Mouse (Mus musculus): ENCODE measurements around the gene Cybrd1. TPM values are rescaled to one million over a fixed set of nuclear protein-coding genes. Genes with fewer than 3 reads are reported as not detected.

Gene Cybrd1
- polyA plus RNA-seq, 1 experiment from 2014 or later: 1.5 TPM

DNA sequence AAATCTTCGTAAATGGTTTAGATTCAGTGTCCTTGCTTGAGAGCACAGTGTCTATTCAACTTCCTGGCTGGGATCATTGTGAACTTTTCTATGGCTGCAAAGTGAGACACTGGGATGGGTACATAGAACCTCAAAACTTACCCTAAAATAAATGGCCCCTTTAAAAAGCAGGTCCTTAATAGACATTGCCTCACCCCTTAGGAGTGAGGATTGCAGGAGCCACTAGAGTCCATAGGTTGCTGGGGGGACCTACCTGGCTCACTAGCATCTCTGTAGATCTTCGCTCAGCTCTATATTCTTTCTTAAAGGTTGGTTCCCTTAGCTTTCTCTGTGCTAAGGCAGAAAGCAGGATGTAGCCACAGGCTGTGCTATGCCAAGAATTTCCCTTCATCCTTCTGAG lies 12.6 kb downstream of the Cybrd1 start:
- no peak overlapping the region for H3K27ac ChIP-seq
- H3K9ac ChIP-seq: no peak overlapping the region
- H3K4me1 ChIP-seq: no peaks in the 10 kb centered on the region
- H3K9me3 ChIP-seq (replicated peaks): no peaks in the 10 kb centered on the region
- WGBS: 76% methylated on average over 2 of the region's 2 CpGs
- H3K36me3 ChIP-seq: no peaks in the 10 kb centered on the region
- ATAC-seq (replicated peaks; ENCODE audit: low FRiP score): no peak
- no peaks in the 10 kb centered on the region for H3K27me3 ChIP-seq
- H3K4me2 ChIP-seq: no peak overlapping the region
- H3K4me3 ChIP-seq (replicated peaks): no peak overlapping the region

GRCm38 (mm10) chr2:71131866-71132496 lies 14.3 kb downstream of the Cybrd1 start:
- H3K4me1 ChIP-seq: no peaks in the 10 kb centered on the region
- no peaks in the 10 kb centered on the region for H3K9me3 ChIP-seq (replicated peaks)
- H3K4me3 ChIP-seq (replicated peaks): no peak overlapping the region
- H3K27me3 ChIP-seq: no peaks in the 10 kb centered on the region
- H3K9ac ChIP-seq: no peak overlapping the region
- no peak overlapping the region for H3K27ac ChIP-seq
- no peaks in the 10 kb centered on the region for H3K36me3 ChIP-seq
- H3K4me2 ChIP-seq: no peak overlapping the region
- ATAC-seq (replicated peaks; ENCODE audit: low FRiP score): no peak
- 81% methylated on average over 3 of the region's 3 CpGs for WGBS

GRCm38 (mm10) chr2:71134041-71134505 lies 16.4 kb downstream of the Cybrd1 start:
- Histone ChIP-seq H3K4me1 (no peaks in the 10 kb centered on the region), H3K4me2 (no peak overlapping the region), H3K9ac (no peak overlapping the region), H3K9me3 (replicated peaks) (no peaks in the 10 kb centered on the region), H3K36me3 (no peaks in the 10 kb centered on the region), H3K27me3 (no peaks in the 10 kb centered on the region), H3K27ac (no peak overlapping the region), H3K4me3 (replicated peaks) (no peak overlapping the region)
- no peak for ATAC-seq (replicated peaks; ENCODE audit: low FRiP score)
- WGBS: 87% methylated on average over 9 of the region's 9 CpGs

GRCm38 (mm10) chr2:71134836-71135235 lies 17.1 kb downstream of the Cybrd1 start:
- 71% methylated on average over 5 of the region's 5 CpGs for WGBS
- Histone ChIP-seq H3K9ac (no peak overlapping the region), H3K27ac (no peak overlapping the region), H3K4me1 (no peaks in the 10 kb centered on the region), H3K36me3 (no peaks in the 10 kb centered on the region), H3K27me3 (no peaks in the 10 kb centered on the region), H3K9me3 (replicated peaks) (no peaks in the 10 kb centered on the region), H3K4me2 (no peak overlapping the region), H3K4me3 (replicated peaks) (no peak overlapping the region)
- no peak for ATAC-seq (replicated peaks; ENCODE audit: low FRiP score)

- H3K9ac ChIP-seq: no peak overlapping the region
- H3K27ac ChIP-seq: no peak overlapping the region
- 75% methylated on average over 4 of the region's 4 CpGs for WGBS
- no peaks in the 10 kb centered on the region for H3K4me1 ChIP-seq
- no peak for ATAC-seq (replicated peaks; ENCODE audit: low FRiP score)
- H3K9me3 ChIP-seq (replicated peaks): no peaks in the 10 kb centered on the region
- no peaks in the 10 kb centered on the region for H3K36me3 ChIP-seq
- no peaks in the 10 kb centered on the region for H3K27me3 ChIP-seq
- H3K4me3 ChIP-seq (replicated peaks): no peak overlapping the region
- H3K4me2 ChIP-seq: no peak overlapping the region
Measured at GRCm38 (mm10) chr2:71140622-71141021, 22.9 kb downstream of the Cybrd1 start.

- Histone ChIP-seq H3K4me1 (peaks cover 8% of the 10 kb centered on the region; the same call in 1 of the 2 replicates), H3K36me3 (no peaks in the 10 kb centered on the region), H3K4me2 (no peak overlapping the region), H3K4me3 (replicated peaks) (no peak overlapping the region), H3K9me3 (replicated peaks) (no peaks in the 10 kb centered on the region), H3K27me3 (no peaks in the 10 kb centered on the region), H3K27ac (no peak overlapping the region), H3K9ac (no peak overlapping the region)
- ATAC-seq (replicated peaks; ENCODE audit: low FRiP score): no peak
- 51% methylated on average over 7 of the region's 7 CpGs for WGBS
Measured at GRCm38 (mm10) chr2:71142410-71142809, 24.7 kb downstream of the Cybrd1 start.

GRCm38 (mm10) chr2:71145853-71146252 lies 28.1 kb downstream of the Cybrd1 start:
- H3K4me1 ChIP-seq: peaks cover 8% of the 10 kb centered on the region; the same call in 1 of the 2 replicates
- no peaks in the 10 kb centered on the region for H3K36me3 ChIP-seq
- no peak for ATAC-seq (replicated peaks; ENCODE audit: low FRiP score)
- 79% methylated on average over 4 of the region's 4 CpGs for WGBS
- no peaks in the 10 kb centered on the region for H3K27me3 ChIP-seq
- H3K9me3 ChIP-seq (replicated peaks): no peaks in the 10 kb centered on the region
- H3K27ac ChIP-seq: peak overlapping the region; percentile 54; the same call in 1 of the 2 replicates
- H3K4me3 ChIP-seq (replicated peaks): no peak overlapping the region
- no peak overlapping the region for H3K9ac ChIP-seq
- H3K4me2 ChIP-seq: no peak overlapping the region

GRCm38 (mm10) chr2:71146266-71146665 lies 28.5 kb downstream of the Cybrd1 start:
- 30% methylated on average over 3 of the region's 3 CpGs for WGBS
- Histone ChIP-seq H3K4me1 (peaks cover 8% of the 10 kb centered on the region; the same call in 1 of the 2 replicates), H3K27ac (peak overlapping the region; percentile 54; the same call in 1 of the 2 replicates), H3K4me2 (no peak overlapping the region), H3K9ac (no peak overlapping the region), H3K36me3 (no peaks in the 10 kb centered on the region), H3K27me3 (no peaks in the 10 kb centered on the region), H3K4me3 (replicated peaks) (no peak overlapping the region), H3K9me3 (replicated peaks) (no peaks in the 10 kb centered on the region)
- peak; percentile 82 for ATAC-seq (replicated peaks; ENCODE audit: low FRiP score)

DNA sequence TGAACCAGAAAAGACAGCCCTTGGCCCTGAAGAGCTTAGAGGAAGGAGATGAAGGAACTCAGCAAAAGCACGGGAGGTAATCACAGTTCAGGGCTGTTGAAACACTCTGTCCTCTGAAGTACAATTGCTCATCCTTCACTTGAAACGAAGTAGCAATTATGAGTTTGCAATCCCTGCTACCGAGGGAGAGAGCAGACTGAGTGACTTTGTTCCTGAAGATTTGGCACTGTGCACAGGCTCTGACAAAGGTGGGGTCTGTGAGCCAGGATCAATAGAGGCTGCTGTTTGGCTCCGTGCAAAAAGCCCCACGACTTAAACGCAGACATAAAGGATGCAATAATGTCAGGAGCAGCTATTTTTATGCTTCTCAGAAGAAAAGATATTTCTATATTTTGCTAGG lies 30.1 kb downstream of the Cybrd1 start:
- Histone ChIP-seq H3K4me1 (peaks cover 8% of the 10 kb centered on the region; the same call in 1 of the 2 replicates), H3K27me3 (no peaks in the 10 kb centered on the region), H3K4me2 (no peak overlapping the region), H3K9ac (no peak overlapping the region), H3K4me3 (replicated peaks) (no peak overlapping the region), H3K9me3 (replicated peaks) (0 out of 2 replicates have a peak, but pooled peaks cover 4% of the 10 kb centered on the region), H3K36me3 (no peaks in the 10 kb centered on the region), H3K27ac (no peak overlapping the region)
- ATAC-seq (replicated peaks; ENCODE audit: low FRiP score): no peak
- WGBS: 53% methylated on average over 6 of the region's 6 CpGs

- H3K36me3 ChIP-seq: no peaks in the 10 kb centered on the region
- H3K27me3 ChIP-seq: no peaks in the 10 kb centered on the region
- no peak overlapping the region for H3K4me3 ChIP-seq (replicated peaks)
- no peaks in the 10 kb centered on the region for H3K4me1 ChIP-seq
- H3K4me2 ChIP-seq: no peak overlapping the region
- H3K9ac ChIP-seq: no peak overlapping the region
- WGBS: 89% methylated on average over 4 of the region's 4 CpGs
- H3K9me3 ChIP-seq (replicated peaks): 0 out of 2 replicates have a peak, but pooled peaks cover 4% of the 10 kb centered on the region
- H3K27ac ChIP-seq: no peak overlapping the region
- no peak for ATAC-seq (replicated peaks; ENCODE audit: low FRiP score)
Measured at GRCm38 (mm10) chr2:71152170-71152569, 34.4 kb downstream of the Cybrd1 start.

DNA sequence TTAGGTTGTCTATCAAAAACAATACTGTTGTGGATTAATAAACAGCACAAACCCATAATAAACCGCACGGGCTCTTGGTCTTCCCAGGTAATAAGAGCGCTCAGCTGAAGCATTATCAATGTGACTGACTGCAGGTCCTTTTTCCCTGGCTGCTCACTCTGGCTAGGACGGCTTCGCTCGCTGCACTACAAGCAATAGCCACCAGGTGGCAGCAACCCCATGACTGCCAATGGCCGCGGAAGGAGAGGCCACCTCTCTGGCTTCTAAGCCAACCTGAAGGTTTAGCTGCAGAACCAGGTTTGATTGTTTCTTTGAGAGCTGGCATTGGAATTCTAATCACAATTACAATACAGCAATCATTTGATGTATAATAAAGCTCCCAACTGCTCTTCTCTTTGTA lies 37.8 kb downstream of the Cybrd1 start:
- WGBS: 6% methylated on average over 8 of the region's 8 CpGs
- H3K36me3 ChIP-seq: no peaks in the 10 kb centered on the region
- H3K27me3 ChIP-seq: no peaks in the 10 kb centered on the region
- ATAC-seq (replicated peaks; ENCODE audit: low FRiP score): peak; percentile 67; the same call in 1 of the 2 replicates
- H3K4me2 ChIP-seq: no peak overlapping the region
- no peak overlapping the region for H3K4me3 ChIP-seq (replicated peaks)
- H3K9ac ChIP-seq: no peak overlapping the region
- peaks cover 10% of the 10 kb centered on the region for H3K4me1 ChIP-seq
- 0 out of 2 replicates have a peak, but pooled peaks cover 4% of the 10 kb centered on the region for H3K9me3 ChIP-seq (replicated peaks)
- H3K27ac ChIP-seq: no peak overlapping the region

- H3K27me3 ChIP-seq: no peaks in the 10 kb centered on the region
- H3K4me1 ChIP-seq: peaks cover 12% of the 10 kb centered on the region
- H3K4me3 ChIP-seq (replicated peaks): no peak overlapping the region
- H3K9ac ChIP-seq: no peak overlapping the region
- WGBS: 83% methylated on average over 8 of the region's 8 CpGs
- H3K4me2 ChIP-seq: no peak overlapping the region
- H3K9me3 ChIP-seq (replicated peaks): 0 out of 2 replicates have a peak, but pooled peaks cover 4% of the 10 kb centered on the region
- H3K27ac ChIP-seq: no peak overlapping the region
- no peak for ATAC-seq (replicated peaks; ENCODE audit: low FRiP score)
- H3K36me3 ChIP-seq: no peaks in the 10 kb centered on the region
Measured at GRCm38 (mm10) chr2:71156446-71156845, 38.7 kb downstream of the Cybrd1 start.

DNA sequence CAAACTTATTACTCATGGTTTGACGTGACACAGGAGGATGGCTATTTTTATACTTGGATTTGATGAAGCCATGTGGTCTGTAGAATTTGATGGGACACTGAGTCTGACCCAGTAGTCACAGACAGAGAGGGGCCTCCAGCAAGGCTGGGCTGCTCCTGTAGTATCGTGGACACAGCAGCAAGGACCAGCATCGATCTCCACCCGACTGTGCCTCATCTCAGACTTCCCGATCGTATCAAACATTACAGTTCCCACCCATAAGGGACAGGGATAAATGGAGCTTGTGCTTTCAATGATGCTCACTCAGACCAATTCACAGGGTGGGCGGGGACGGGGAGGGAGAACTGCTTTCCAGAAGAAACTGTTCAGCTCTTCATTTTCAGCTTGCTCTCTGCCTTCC lies 40.2 kb downstream of the Cybrd1 start:
- Histone ChIP-seq H3K9me3 (replicated peaks) (no peaks in the 10 kb centered on the region), H3K9ac (no peak overlapping the region), H3K4me1 (peaks cover 24% of the 10 kb centered on the region), H3K36me3 (no peaks in the 10 kb centered on the region), H3K27me3 (no peaks in the 10 kb centered on the region), H3K27ac (no peak overlapping the region), H3K4me2 (no peak overlapping the region), H3K4me3 (replicated peaks) (no peak overlapping the region)
- no peak for ATAC-seq (replicated peaks; ENCODE audit: low FRiP score)
- WGBS: 97% methylated on average over 8 of the region's 8 CpGs

Data from kidney, embryonic 15.5 days (tissue).